7 mouse cellular contexts compared by ENCODE assay signal in the genomic region with DNA sequence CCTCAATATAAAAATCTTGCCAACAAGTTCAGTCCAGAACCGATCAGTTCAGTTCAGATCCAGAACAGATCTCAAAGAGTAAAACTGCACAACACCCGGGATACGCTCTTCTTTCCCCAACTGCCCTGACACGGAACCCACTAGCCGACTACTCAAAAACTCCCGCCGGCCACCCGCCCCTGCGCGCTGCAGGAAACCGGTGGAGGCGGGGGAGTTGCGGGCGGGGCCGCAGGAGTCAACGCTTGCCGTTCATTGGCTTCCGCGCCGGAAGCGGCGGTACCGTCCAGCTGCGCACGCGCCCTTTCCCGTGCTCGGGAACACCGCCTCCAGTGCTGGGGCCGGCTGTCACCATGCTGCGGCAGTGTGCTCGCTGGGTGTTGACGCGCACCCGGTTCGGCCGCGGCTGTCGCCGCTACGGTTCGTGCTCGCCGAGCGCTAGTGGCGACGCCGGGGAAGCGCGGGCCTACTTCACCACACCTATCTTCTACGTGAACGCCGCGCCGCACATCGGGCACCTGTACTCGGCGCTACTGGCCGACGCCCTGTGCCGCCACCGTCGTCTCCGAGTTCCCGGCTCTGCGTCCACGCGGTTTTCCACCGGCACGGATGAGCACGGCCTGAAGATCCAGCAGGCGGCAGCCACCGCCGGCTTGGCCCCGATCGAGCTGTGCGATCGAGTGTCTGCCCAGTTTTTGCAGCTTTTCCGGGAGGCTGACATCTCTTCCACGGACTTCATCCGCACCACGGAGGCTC. TPM values are rescaled to one million over a fixed set of nuclear protein-coding genes. Genes with fewer than 3 reads are reported as not detected.
DNase-seq lines count a peak whose midpoint lies in the region; ATAC-seq and TF ChIP-seq lines count a peak whose summit lies in the region.

Mars2 (plus strand) TSS at position 288 of the 753 bp plus-strand sequence.

- peak; percentile 99 for ATAC-seq in intestine, embryonic 16.5 days
- ATAC-seq in midbrain, embryonic 12.5 days (ENCODE audit: low FRiP score, low read depth): peak; percentile 98

- H3K27me3 ChIP-seq in intestine, embryonic 16.5 days (replicated peaks; ENCODE audit: control insufficient read depth, insufficient read depth, low read length): no peaks in the 10 kb centered on the region
- H3K27me3 ChIP-seq in midbrain, embryonic 12.5 days: no peaks in the 10 kb centered on the region
- no peaks in the 10 kb centered on the region for H3K27me3 ChIP-seq in small intestine, adult 2 months (ENCODE audit: control insufficient read depth, insufficient read depth, low read length)

- peak within 1 kb of the TSS; percentile 80 for H3K9ac ChIP-seq in intestine, embryonic 16.5 days (ENCODE audit: low read depth, low read length)
- peak within 1 kb of the TSS; percentile 87 for H3K9ac ChIP-seq in midbrain, embryonic 12.5 days (replicated peaks)

- intact Hi-C loops in gastrocnemius, postnatal 36 days (cut with DNase I): loop anchor here (2.0 kb wide), 1 partner anchor 150 kb away; no protein-coding TSS in a partner anchor
- intact Hi-C loops in left cerebral cortex, postnatal 4 days (cut with DNase I): loop anchor here (10.0 kb wide), 1 partner anchor 128 kb away; the partner anchor contains the start of gene Boll

- TF ChIP-seq POLR2A in small intestine, adult 2 months (IDR thresholded peaks at IDR 0.05; ENCODE audit: low read depth, low read length): no peak

- H3K4me3 ChIP-seq in intestine, embryonic 16.5 days (ENCODE audit: low read length): peak within 1 kb of the TSS; percentile 87
- H3K4me3 ChIP-seq in midbrain, embryonic 12.5 days: peak within 1 kb of the TSS; percentile 77
- H3K4me3 ChIP-seq in small intestine, adult 2 months (ENCODE audit: low read depth, low read length): peak within 1 kb of the TSS; percentile 96

- no peak for TF ChIP-seq CTCF in small intestine, adult 2 months (IDR thresholded peaks at IDR 0.05; ENCODE audit: extremely low read depth, insufficient read length, insufficient replicate concordance, low read depth, low read length)

- H3K36me3 ChIP-seq in intestine, embryonic 16.5 days (ENCODE audit: control insufficient read depth, insufficient read depth, low read length): no peaks in the 10 kb centered on the region
- no peaks in the 10 kb centered on the region for H3K36me3 ChIP-seq in midbrain, embryonic 12.5 days
- H3K36me3 ChIP-seq in small intestine, adult 2 months (ENCODE audit: control insufficient read depth, insufficient read depth, low read length): no peaks in the 10 kb centered on the region

- WGBS in intestine, embryonic 16.5 days: under 1% methylated on average over 82 of the region's 82 CpGs
- WGBS in midbrain, embryonic 12.5 days: under 1% methylated on average over 81 of the region's 82 CpGs
- WGBS in small intestine, adult 2 months: under 1% methylated on average over 80 of the region's 82 CpGs

- no peaks in the 10 kb centered on the region for H3K9me3 ChIP-seq in intestine, embryonic 16.5 days (ENCODE audit: control insufficient read depth, low read length)
- H3K9me3 ChIP-seq in midbrain, embryonic 12.5 days: no peaks in the 10 kb centered on the region

- DNase-seq in adrenal gland, adult 2 months: peak; percentile 97
- DNase-seq in embryo, embryonic 11.5 days (ENCODE audit: low read depth, low spot score): peak; percentile 88
- peak; percentile 88 to 93 for DNase-seq in gastrocnemius, postnatal 36 days
- DNase-seq in left cerebral cortex, postnatal 4 days: peak; percentile 97

- peaks cover 14% of the 10 kb centered on the region for H3K4me1 ChIP-seq in intestine, embryonic 16.5 days (ENCODE audit: control insufficient read depth, insufficient read depth, low read length)
- H3K4me1 ChIP-seq in midbrain, embryonic 12.5 days: peaks cover 29% of the 10 kb centered on the region
- peaks cover 5% of the 10 kb centered on the region; the same call in 1 of the 2 replicates for H3K4me1 ChIP-seq in small intestine, adult 2 months (ENCODE audit: control insufficient read depth, insufficient read depth, insufficient read length, low read length)

- H3K27ac ChIP-seq in intestine, embryonic 16.5 days (ENCODE audit: low read length): peak within 1 kb of the TSS; percentile 63; the same call in 1 of the 2 replicates
- H3K27ac ChIP-seq in midbrain, embryonic 12.5 days (replicated peaks): peak within 1 kb of the TSS; percentile 75
- peak within 1 kb of the TSS; percentile 28 for H3K27ac ChIP-seq in small intestine, adult 2 months (ENCODE audit: insufficient read depth, low read depth, low read length)

- peak within 1 kb of the TSS; percentile 90 for H3K4me2 ChIP-seq in intestine, embryonic 16.5 days (ENCODE audit: low read depth, low read length)
- peak within 1 kb of the TSS; percentile 80 for H3K4me2 ChIP-seq in midbrain, embryonic 12.5 days (replicated peaks)

RNA-seq across cellular contexts. Expression of gene Mars2, which starts in this region (rescaled TPM):
- 1 to 10 TPM; 5.4 to 6.6 TPM for total RNA-seq in adrenal gland, adult 2 months (2021)
- 4.2 and 4.5 TPM in 2 replicates for polyA plus RNA-seq in adrenal gland, adult 2 months (2012; rRNA removed)
- total RNA-seq in gastrocnemius, postnatal 36 days (2021): 1 to 10 TPM; 2.4 to 3.1 TPM
- 5.2 and 5.4 TPM in 2 replicates for polyA plus RNA-seq in intestine, embryonic 16.5 days (2015; fragmentation: Nextera tagmentation; extraction: Ambion mirVana)
- 10 to 100 TPM; 16.8 to 20.0 TPM for total RNA-seq in left cerebral cortex, postnatal 4 days (2021)
- 4.0 TPM in 2 replicates for polyA plus RNA-seq in midbrain, embryonic 12.5 days (2016; fragmentation: Nextera tagmentation; extraction: Ambion mirVana)
- 1.4 and 1.7 TPM in 2 replicates for polyA plus RNA-seq in small intestine, adult 2 months (2012; rRNA removed)

Comparison
In these comparisons a context has a peak if more than half of its experiments do, and no peak if none do; other contexts are left out.
1. Peak in every context shown above with its lines: DNase-seq, ATAC-seq, H3K4me3 ChIP-seq and H3K27ac ChIP-seq.